Mouse (Mus musculus) midbrain, embryonic 11.5 days (tissue): ENCODE results near the gene Stpg1. TPM values are rescaled to one million over a fixed set of nuclear protein-coding genes. Genes with fewer than 3 reads are reported as not detected.

Experiments
- ATAC-seq: fragments of 200-750 bp; cut with Nextera tagmentation; 2 replicates; pipeline ENCODE4 v1.8.0; 2017; ENCODE audit warnings: moderate TSS enrichment, moderate library complexity; ENCODE audit not compliant: low FRiP score
- DNase-seq: peaks from one replicate; pipeline ENCODE4 v3.0.0; 2015; ENCODE audit warnings: low spot score; ENCODE audit errors: missing footprints
- H3K27ac ChIP-seq: fragments of 300-500 bp; sonication (generic); 2 replicates; pipeline ENCODE4 v1.5.1; 2014; ENCODE audit warnings: low read depth, low read length
- H3K27me3 ChIP-seq: fragments of 300-500 bp; sonication (generic); 2 replicates; pipeline ENCODE4 v1.6.1; 2014; ENCODE audit warnings: mild to moderate bottlenecking, low read length, moderate library complexity, mixed read lengths; ENCODE audit not compliant: control insufficient read depth, insufficient read depth
- H3K36me3 ChIP-seq: fragments of 300-500 bp; sonication (generic); 2 replicates; pipeline ENCODE4 v1.6.1; 2014; ENCODE audit warnings: mild to moderate bottlenecking, low read length, moderate library complexity, mixed read lengths; ENCODE audit not compliant: control insufficient read depth, insufficient read depth
- H3K4me1 ChIP-seq: fragments of 300-500 bp; sonication (generic); 2 replicates; pipeline ENCODE4 v1.6.1; 2014; ENCODE audit warnings: low read length; ENCODE audit not compliant: control insufficient read depth, insufficient read depth
- H3K4me2 ChIP-seq: fragments of 300-500 bp; sonication (generic); 2 replicates; pipeline ENCODE4 v1.6.1; 2014; ENCODE audit warnings: mild to moderate bottlenecking, moderate library complexity
- H3K4me3 ChIP-seq: fragments of 300-500 bp; sonication (generic); 2 replicates; pipeline ENCODE4 v1.5.1; 2014; ENCODE audit warnings: low read depth, low read length
- H3K9ac ChIP-seq: fragments of 300-500 bp; sonication (generic); 2 replicates; pipeline ENCODE4 v1.6.1; 2014; ENCODE audit warnings: low read length
- H3K9me3 ChIP-seq: fragments of 300-500 bp; sonication (generic); 2 replicates; pipeline ENCODE4 v1.6.1; 2016; ENCODE audit warnings: low read length; ENCODE audit not compliant: control insufficient read depth
- WGBS: fragments of 180-500 bp; shearing (Covaris S2); extraction: QIAGEN DNeasy Blood & Tissue Kit; methylation state at CpG from one replicate; pipeline ENCODE4 v1.1.7; 2014; 5-methylcytosine and 5-hydroxymethylcytosine counted together
- polyA plus RNA-seq: library from polyadenylated mRNA; unstranded; fragments of >200 nt; fragmentation: Nextera tagmentation; extraction: Ambion mirVana; gene quantifications from 2 replicates; pipeline ENCODE4 v1.2.1, GENCODE M21; 2014

The Stpg1 gene
- polyA plus RNA-seq, 1 experiment from 2014 or later, result 0.53 TPM

GRCm38 (mm10) chr4:135563794-135564193 is 69.2 kb downstream of the Stpg1 start:
- H3K27ac ChIP-seq, result no peak overlapping the region
- no peak overlapping the region for H3K4me3 ChIP-seq
- ATAC-seq (no peak), DNase-seq (no peak)
- 61% methylated on average over 2 of the region's 2 CpGs for WGBS
- 0 out of 2 replicates have a peak, but pooled peaks cover 3% of the 10 kb centered on the region for H3K4me1 ChIP-seq
- H3K36me3 ChIP-seq, result no peaks in the 10 kb centered on the region
- no peaks in the 10 kb centered on the region for H3K9me3 ChIP-seq
- peaks cover 8% of the 10 kb centered on the region; the same call in 1 of the 2 replicates for H3K27me3 ChIP-seq
- H3K9ac ChIP-seq, result no peak overlapping the region
- H3K4me2 ChIP-seq, result no peak overlapping the region

GRCm38 (mm10) chr4:135565400-135565799 is 70.8 kb downstream of the Stpg1 start:
- Histone ChIP-seq H3K9ac (no peak overlapping the region), H3K36me3 (no peaks in the 10 kb centered on the region), H3K27me3 (peaks cover 13% of the 10 kb centered on the region; the same call in 1 of the 2 replicates), H3K27ac (no peak overlapping the region), H3K4me3 (no peak overlapping the region), H3K4me1 (peaks cover 14% of the 10 kb centered on the region), H3K9me3 (no peaks in the 10 kb centered on the region), H3K4me2 (no peak overlapping the region)
- 86% methylated on average over 9 of the region's 9 CpGs for WGBS
- ATAC-seq (no peak), DNase-seq (no peak)

- Histone ChIP-seq H3K9ac (0 out of 2 replicates have a peak overlapping the region, but pooled peaks have one; percentile 5), H3K4me2 (no peak overlapping the region), H3K9me3 (no peaks in the 10 kb centered on the region), H3K27me3 (peaks cover 29% of the 10 kb centered on the region), H3K27ac (no peak overlapping the region), H3K36me3 (no peaks in the 10 kb centered on the region), H3K4me3 (no peak overlapping the region), H3K4me1 (peaks cover 16% of the 10 kb centered on the region)
- DNase-seq (no peak), ATAC-seq (no peak)
- WGBS, result 47% methylated on average over 11 of the region's 11 CpGs
Observed at GRCm38 (mm10) chr4:135567042-135567441, 72.5 kb downstream of the Stpg1 start.

GRCm38 (mm10) chr4:135567484-135567883 is 72.9 kb downstream of the Stpg1 start:
- no peak for ATAC-seq
- WGBS, result 75% methylated on average over 8 of the region's 8 CpGs
- no peaks in the 10 kb centered on the region for H3K9me3 ChIP-seq
- peaks cover 16% of the 10 kb centered on the region for H3K4me1 ChIP-seq
- peaks cover 33% of the 10 kb centered on the region for H3K27me3 ChIP-seq
- H3K4me2 ChIP-seq, result no peak overlapping the region
- no peaks in the 10 kb centered on the region for H3K36me3 ChIP-seq
- DNase-seq, result no peak
- H3K4me3 ChIP-seq, result no peak overlapping the region
- no peak overlapping the region for H3K27ac ChIP-seq
- no peak overlapping the region for H3K9ac ChIP-seq

GRCm38 (mm10) chr4:135569201-135569600 is 74.6 kb downstream of the Stpg1 start:
- Histone ChIP-seq H3K36me3 (no peaks in the 10 kb centered on the region), H3K4me2 (no peak overlapping the region), H3K4me3 (no peak overlapping the region), H3K27ac (no peak overlapping the region), H3K4me1 (peaks cover 19% of the 10 kb centered on the region), H3K27me3 (peaks cover 42% of the 10 kb centered on the region), H3K9ac (no peak overlapping the region), H3K9me3 (no peaks in the 10 kb centered on the region)
- no peak for ATAC-seq
- WGBS, result 13% methylated on average over 11 of the region's 11 CpGs
- DNase-seq, result no peak

- peak; percentile 94 for DNase-seq
- H3K27me3 ChIP-seq, result peaks cover 50% of the 10 kb centered on the region
- peak; percentile 59 for ATAC-seq
- peaks cover 19% of the 10 kb centered on the region for H3K4me1 ChIP-seq
- H3K9ac ChIP-seq, result peak overlapping the region; percentile 28
- WGBS, result 11% methylated on average over 32 of the region's 32 CpGs
- H3K36me3 ChIP-seq, result no peaks in the 10 kb centered on the region
- H3K27ac ChIP-seq, result no peak overlapping the region
- H3K4me2 ChIP-seq, result peak overlapping the region; percentile 49
- H3K9me3 ChIP-seq, result no peaks in the 10 kb centered on the region
- peak overlapping the region; percentile 35 for H3K4me3 ChIP-seq
Observed at GRCm38 (mm10) chr4:135570152-135571036, 75.8 kb downstream of the Stpg1 start.

- Histone ChIP-seq H3K4me2 (no peak overlapping the region), H3K36me3 (no peaks in the 10 kb centered on the region), H3K4me3 (no peak overlapping the region), H3K27ac (no peak overlapping the region), H3K9ac (no peak overlapping the region), H3K9me3 (no peaks in the 10 kb centered on the region), H3K4me1 (peaks cover 19% of the 10 kb centered on the region), H3K27me3 (peaks cover 50% of the 10 kb centered on the region)
- 61% methylated on average over 6 of the region's 6 CpGs for WGBS
- DNase-seq (no peak), ATAC-seq (no peak)
Observed at GRCm38 (mm10) chr4:135571037-135571550, 76.5 kb downstream of the Stpg1 start.

- DNase-seq (no peak), ATAC-seq (no peak)
- no peak overlapping the region for H3K27ac ChIP-seq
- H3K27me3 ChIP-seq, result peaks cover 50% of the 10 kb centered on the region
- H3K4me1 ChIP-seq, result peaks cover 19% of the 10 kb centered on the region
- H3K36me3 ChIP-seq, result no peaks in the 10 kb centered on the region
- H3K9ac ChIP-seq, result no peak overlapping the region
- H3K4me3 ChIP-seq, result no peak overlapping the region
- 35% methylated on average over 8 of the region's 8 CpGs for WGBS
- H3K4me2 ChIP-seq, result no peak overlapping the region
- no peaks in the 10 kb centered on the region for H3K9me3 ChIP-seq
Observed at GRCm38 (mm10) chr4:135572276-135572675, 77.7 kb downstream of the Stpg1 start.

- no peak within 1 kb of the TSS for H3K27ac ChIP-seq
- ATAC-seq, result no peak
- H3K9me3 ChIP-seq, result no peaks in the 10 kb centered on the region
- H3K27me3 ChIP-seq, result peaks cover 43% of the 10 kb centered on the region
- peak; percentile 94 for DNase-seq
- peaks cover 16% of the 10 kb centered on the region for H3K4me1 ChIP-seq
- H3K36me3 ChIP-seq, result no peaks in the 10 kb centered on the region
- peak within 1 kb of the TSS; percentile 53 for H3K9ac ChIP-seq
- under 1% methylated on average over 31 of the region's 31 CpGs for WGBS
- peak within 1 kb of the TSS; percentile 56 for H3K4me2 ChIP-seq
- H3K4me3 ChIP-seq, result peak within 1 kb of the TSS; percentile 30
Observed at GRCm38 (mm10) chr4:135573251-135573808, 78.7 kb downstream of the Stpg1 start, which contains the start of gene Grhl3. Grhl3 (minus strand) TSS chr4:135573630.
